Mouse (Mus musculus): ENCODE results near the gene Olfr1224-ps1. TPM values are rescaled to one million over a fixed set of nuclear protein-coding genes. Genes with fewer than 3 reads are reported as not detected.
"Not testable (repeated sequence)": the region's sequence is repeated elsewhere in the genome, so short reads cannot be mapped to it uniquely, and the experiment has no call there.

Olfr1224-ps1 gene
- polyA plus RNA-seq (2012; rRNA removed), result not detected in 2 replicates

DNA sequence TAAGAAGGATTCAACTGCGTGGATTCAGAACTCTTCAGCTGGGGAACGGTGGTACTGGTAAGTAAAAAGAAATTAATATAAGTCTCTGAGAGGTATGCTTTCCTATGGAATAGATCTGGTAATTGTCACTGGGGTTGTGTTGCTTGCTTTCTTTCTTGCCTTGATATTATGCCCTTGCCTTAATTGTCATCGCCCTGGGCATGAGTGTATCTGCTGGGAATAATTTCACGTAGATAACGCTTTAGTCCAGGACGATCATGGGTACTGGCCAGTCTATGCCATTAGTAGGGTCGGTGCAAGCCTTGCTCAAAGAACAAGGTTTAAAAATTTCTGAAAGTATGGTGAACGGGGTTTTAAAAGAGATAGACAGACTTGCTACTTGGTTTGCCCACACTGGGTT is at the start of gene Olfr1224-ps1:
Gene Olfr1224-ps1 (minus strand): TSS at position 101 of the 400 bp plus-strand sequence.
- not testable (repeated sequence) for DNase-seq (ENCODE audit: low read depth)

DNA sequence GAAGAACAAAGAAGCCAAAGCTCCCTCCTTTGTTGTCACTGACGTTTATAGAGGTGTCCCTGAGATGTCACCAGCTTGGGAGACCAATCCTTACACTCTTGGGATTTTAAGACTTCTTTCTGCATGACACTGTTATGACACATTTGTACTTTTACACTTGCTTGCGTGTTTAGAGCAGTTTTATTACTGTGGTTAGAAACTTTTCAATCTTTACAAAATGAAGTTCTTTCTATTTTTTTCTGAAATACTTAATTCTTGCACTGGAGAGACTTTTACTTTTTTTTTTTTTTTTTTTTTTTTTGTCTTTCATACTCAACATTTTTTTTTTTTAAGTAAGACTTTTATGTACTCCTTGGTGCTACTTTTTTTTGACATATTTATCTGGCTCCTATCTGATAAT is 36.1 kb upstream of the Olfr1224-ps1 start, which contains the start of gene Olfr1226:
Gene Olfr1226 (minus strand): TSS at position 101 of the 400 bp plus-strand sequence.
- DNase-seq (ENCODE audit: low read depth), result no peak

DNA sequence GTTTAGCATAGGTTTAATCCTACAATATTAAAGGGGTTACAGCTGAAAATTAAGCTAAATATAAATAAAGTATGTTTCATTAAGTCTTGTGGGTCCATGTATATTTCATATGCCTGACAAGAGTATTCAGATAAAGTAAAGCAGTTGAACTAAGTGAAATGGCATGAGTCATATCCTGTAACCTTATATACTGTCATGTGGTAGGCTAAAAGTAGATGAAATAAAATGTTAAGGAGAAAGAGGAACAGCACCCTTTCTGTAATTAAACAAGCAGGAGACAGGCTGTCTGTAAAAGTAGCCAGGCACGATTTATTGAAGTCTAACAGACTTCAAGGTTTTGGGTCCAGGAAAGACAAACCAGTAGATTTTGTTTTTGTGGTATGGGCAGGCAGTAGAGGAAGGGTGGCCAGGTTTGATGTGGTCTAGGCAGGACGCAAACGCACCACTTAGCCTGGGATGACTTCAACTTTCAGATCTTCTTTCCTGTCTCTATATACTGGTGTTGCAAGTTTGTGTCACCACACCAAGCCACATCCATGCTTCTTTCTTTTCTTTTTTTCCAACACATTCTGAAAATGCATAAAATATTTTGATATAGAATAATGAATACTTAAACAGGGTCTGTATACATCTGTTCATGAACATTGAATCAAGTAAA is 32.6 kb upstream of the Olfr1224-ps1 start:
- DNase-seq (ENCODE audit: low read depth), result no peak

DNA sequence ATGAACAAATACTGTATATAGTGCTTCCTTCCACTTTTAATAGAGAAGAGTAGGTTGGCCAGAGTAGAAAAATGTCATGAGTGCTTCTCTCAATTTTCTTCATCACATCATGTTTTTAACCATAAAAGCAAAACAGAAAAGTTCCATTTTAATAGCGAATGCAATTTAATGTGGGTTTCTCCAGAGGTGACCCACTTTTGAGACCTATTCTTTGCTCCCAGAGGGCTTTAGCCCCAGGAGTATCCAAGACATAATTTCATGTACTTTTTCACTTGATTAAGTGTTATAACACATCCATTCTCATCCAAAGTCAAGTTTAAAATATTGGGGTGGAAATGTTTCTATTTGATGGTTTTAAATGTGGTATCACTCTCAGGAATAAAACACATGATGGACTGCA is 10.7 kb upstream of the Olfr1224-ps1 start, which contains the start of gene Olfr1225:
Gene Olfr1225 (minus strand): TSS at position 101 of the 400 bp plus-strand sequence.
- DNase-seq (ENCODE audit: low read depth), result no peak

DNA sequence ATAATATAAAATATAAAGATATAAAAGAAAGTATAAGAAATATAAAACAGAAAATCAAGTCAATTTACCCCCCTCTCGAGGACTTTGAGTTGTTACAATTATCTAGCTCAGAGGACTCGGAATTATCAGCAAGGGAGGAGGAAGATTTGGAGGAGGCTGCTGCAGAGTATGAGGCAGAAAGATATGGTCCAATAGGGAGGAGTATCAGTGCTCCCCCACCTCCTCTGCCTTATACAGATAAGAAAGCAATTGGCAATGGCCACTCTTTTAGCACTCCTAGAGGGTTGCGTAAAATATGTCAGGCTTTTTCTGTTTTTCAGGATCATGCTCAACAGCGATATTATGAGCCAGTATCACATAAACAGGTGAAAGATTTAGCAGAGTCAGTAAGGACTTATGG is 820 bp upstream of the Olfr1224-ps1 start:
- not testable (repeated sequence) for DNase-seq (ENCODE audit: low read depth)

DNA sequence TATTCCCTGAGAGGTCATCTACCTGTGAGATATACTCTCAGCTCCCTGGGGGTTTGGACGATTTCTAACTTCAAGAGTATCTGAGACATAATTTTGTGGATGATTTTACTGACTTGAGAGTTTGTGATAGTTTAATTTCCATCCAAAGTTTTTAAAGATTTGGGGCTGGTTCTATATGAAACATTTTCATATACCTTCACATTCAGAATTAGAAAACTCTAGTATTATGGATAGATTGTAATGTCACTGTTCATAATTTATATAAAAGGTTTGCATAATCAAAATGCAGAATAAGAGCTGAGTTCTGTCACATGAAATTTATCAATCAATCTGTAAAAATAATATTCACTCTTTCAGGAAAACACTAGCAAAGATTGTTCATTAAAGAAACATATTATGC is 12.4 kb downstream of the Olfr1224-ps1 start, which contains the start of gene Olfr1223:
Gene Olfr1223 (minus strand): TSS at position 101 of the 400 bp plus-strand sequence.
- DNase-seq (ENCODE audit: low read depth), result no peak

- DNase-seq (ENCODE audit: low read depth), result no peak
Measured at GRCm38 (mm10) chr2:89132954-89133353, 30.9 kb downstream of the Olfr1224-ps1 start, which contains the start of gene Olfr1222. Olfr1222 (minus strand) TSS chr2:89133054.

DNA sequence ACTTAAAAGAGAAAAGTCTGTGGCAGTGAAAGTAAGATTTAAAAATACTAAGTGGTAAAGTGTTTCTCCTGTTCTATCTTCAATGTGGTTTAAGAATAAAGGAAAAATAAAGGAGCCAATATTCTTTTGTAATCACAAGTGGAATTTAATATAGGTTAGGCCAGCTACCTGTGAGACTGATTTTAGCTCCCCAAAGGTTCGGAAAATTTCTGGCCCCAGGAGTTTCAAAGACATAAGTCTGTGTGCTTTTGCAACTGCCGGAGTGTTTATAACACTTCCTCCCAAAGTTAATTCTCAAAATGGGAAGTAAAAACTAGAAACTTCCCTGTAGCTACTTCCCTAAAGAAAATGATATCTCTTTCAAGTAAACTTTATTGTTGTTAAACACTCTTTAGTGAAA is 46.7 kb downstream of the Olfr1224-ps1 start, which contains the start of gene Olfr1221:
Gene Olfr1221 (minus strand): TSS at position 101 of the 400 bp plus-strand sequence.
- DNase-seq (ENCODE audit: low read depth), result no peak

DNA sequence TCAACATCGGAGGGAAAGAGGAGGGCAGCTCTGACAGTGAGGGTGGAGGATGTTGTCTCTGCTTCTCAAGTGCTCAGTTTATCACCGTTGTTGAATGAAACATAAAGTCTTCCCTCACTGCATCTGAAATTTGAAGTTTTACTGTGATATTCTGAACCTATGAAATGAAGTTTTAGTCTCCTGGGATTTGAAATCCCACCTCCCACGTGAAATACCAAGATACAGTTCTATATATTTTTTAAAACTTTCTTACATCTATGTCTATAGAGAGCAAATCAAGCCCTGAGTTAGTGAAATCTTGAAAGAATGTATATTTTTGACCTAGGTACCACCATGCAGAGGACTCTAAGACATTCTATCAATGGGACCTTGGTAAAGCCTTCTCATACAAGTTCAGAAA is 57.2 kb downstream of the Olfr1224-ps1 start, which contains the start of gene Olfr1220:
Gene Olfr1220 (minus strand): TSS at position 101 of the 400 bp plus-strand sequence.
- no peak for DNase-seq (ENCODE audit: low read depth)

DNA sequence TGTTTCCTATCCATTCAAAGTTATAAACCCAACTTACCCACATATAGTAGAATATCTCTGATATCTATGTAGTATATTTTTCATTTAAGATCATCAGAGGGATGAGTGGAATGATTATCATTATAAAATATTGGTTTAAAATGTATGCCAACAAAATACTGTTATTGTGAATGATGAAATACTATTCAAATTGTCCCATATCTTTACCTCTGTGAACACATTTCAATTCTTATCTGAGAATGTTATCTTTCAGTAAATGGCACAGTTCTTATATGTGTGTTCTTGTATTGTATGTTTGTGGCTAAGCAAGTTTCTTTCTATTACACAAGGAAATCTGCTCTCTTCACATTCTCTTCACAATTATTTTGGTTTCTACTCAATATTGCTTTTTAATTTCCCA is 58.2 kb downstream of the Olfr1224-ps1 start:
- no peak for DNase-seq (ENCODE audit: low read depth)

Other genes starting within 250 kb of the Olfr1224-ps1 start
- not detected in 2 replicates for gene Olfr1209, start 248.9 kb downstream of the Olfr1224-ps1 start, polyA plus RNA-seq (2012; rRNA removed)
- not detected in 2 replicates for gene Olfr1211, start 226.0 kb downstream of the Olfr1224-ps1 start, polyA plus RNA-seq (2012; rRNA removed)
- not detected in 2 replicates for gene Olfr1212, start 210.1 kb downstream of the Olfr1224-ps1 start, polyA plus RNA-seq (2012; rRNA removed)
- not detected in 2 replicates for gene Gm13762, start 183.8 kb downstream of the Olfr1224-ps1 start, polyA plus RNA-seq (2012; rRNA removed)
- gene Olfr1214, start 171.4 kb downstream of the Olfr1224-ps1 start, polyA plus RNA-seq (2012; rRNA removed), result not detected in 2 replicates
- gene Olfr1215, start 157.1 kb downstream of the Olfr1224-ps1 start, polyA plus RNA-seq (2012; rRNA removed), result not detected in 2 replicates
- gene Olfr1216, start 145.8 kb downstream of the Olfr1224-ps1 start, polyA plus RNA-seq (2012; rRNA removed), result not detected in 2 replicates
- not detected in 2 replicates for gene Olfr1217, start 132.0 kb downstream of the Olfr1224-ps1 start, polyA plus RNA-seq (2012; rRNA removed)
- not detected in 2 replicates for gene Olfr1218, start 102.9 kb downstream of the Olfr1224-ps1 start, polyA plus RNA-seq (2012; rRNA removed)
- gene Olfr1219, start 80.6 kb downstream of the Olfr1224-ps1 start, polyA plus RNA-seq (2012; rRNA removed), result not detected in 2 replicates
- gene Olfr1220, start 57.3 kb downstream of the Olfr1224-ps1 start, polyA plus RNA-seq (2012; rRNA removed), result not detected in 2 replicates
- not detected in 2 replicates for gene Olfr1221, start 46.8 kb downstream of the Olfr1224-ps1 start, polyA plus RNA-seq (2012; rRNA removed)
- not detected in 2 replicates for gene Olfr1222, start 31.0 kb downstream of the Olfr1224-ps1 start, polyA plus RNA-seq (2012; rRNA removed)
- not detected in 2 replicates for gene Olfr1223, start 12.5 kb downstream of the Olfr1224-ps1 start, polyA plus RNA-seq (2012; rRNA removed)
- gene Olfr1225, start 10.6 kb upstream of the Olfr1224-ps1 start, polyA plus RNA-seq (2012; rRNA removed), result not detected in 2 replicates
- not detected in 2 replicates for gene Olfr1226, start 36.0 kb upstream of the Olfr1224-ps1 start, polyA plus RNA-seq (2012; rRNA removed)
- gene Olfr1228, start 90.0 kb upstream of the Olfr1224-ps1 start, polyA plus RNA-seq (2012; rRNA removed), result not detected in 2 replicates
- gene Olfr1229, start 123.9 kb upstream of the Olfr1224-ps1 start, polyA plus RNA-seq (2012; rRNA removed), result not detected in 2 replicates
- gene Olfr1230, start 133.2 kb upstream of the Olfr1224-ps1 start, polyA plus RNA-seq (2012; rRNA removed), result not detected in 2 replicates
- gene Olfr1231, start 143.0 kb upstream of the Olfr1224-ps1 start, polyA plus RNA-seq (2012; rRNA removed), result not detected in 2 replicates
- not detected in 2 replicates for gene Olfr1232, start 165.6 kb upstream of the Olfr1224-ps1 start, polyA plus RNA-seq (2012; rRNA removed)
- not detected in 2 replicates for gene Olfr1233, start 178.3 kb upstream of the Olfr1224-ps1 start, polyA plus RNA-seq (2012; rRNA removed)
- gene Olfr1234, start 200.8 kb upstream of the Olfr1224-ps1 start, polyA plus RNA-seq (2012; rRNA removed), result not detected in 2 replicates
- not detected in 2 replicates for gene Olfr1238, start 245.6 kb upstream of the Olfr1224-ps1 start, polyA plus RNA-seq (2012; rRNA removed)

All from gonadal fat pad, adult 2 months (tissue).